Mouse (Mus musculus): Measurements from ENCODE around the gene Vps50. TPM values are rescaled to one million over a fixed set of nuclear protein-coding genes. Genes with fewer than 3 reads are reported as not detected.
A peak's percentile ranks its signal among the peaks of the same experiment; 100 is the strongest.
"Not testable (repeated sequence)": the region's sequence is repeated elsewhere in the genome, so short reads cannot be mapped to it uniquely, and the experiment has no call there.

Gene Vps50
- polyA plus RNA-seq, 1 experiment, result 6.3 TPM

- H3ac ChIP-seq (ENCODE audit: control insufficient read depth, insufficient read length, low read depth), result no peak overlapping the region
- no peaks in the 10 kb centered on the region for H3K79me3 ChIP-seq (ENCODE audit: low read depth)
- TF ChIP-seq USF1 (IDR thresholded peaks at IDR 0.05; ENCODE audit: low read depth) (no peak), MYOD1 (IDR thresholded peaks at IDR 0.05; ENCODE audit: control insufficient read depth, insufficient read length, low read depth) (no peak), MAX (IDR thresholded peaks at IDR 0.05) (no peak), FOSL1 (IDR thresholded peaks at IDR 0.05; ENCODE audit: insufficient read depth, low read length, poor library complexity, severe bottlenecking) (no peak), CTCF (IDR thresholded peaks at IDR 0.05; ENCODE audit: control insufficient read depth, insufficient read depth, insufficient read length) (no peak), CEBPB (IDR thresholded peaks at IDR 0.05; ENCODE audit: low read depth) (no peak), MYOG (IDR thresholded peaks at IDR 0.05; ENCODE audit: control insufficient read depth, extremely low read depth, insufficient read length) (no peak)
- H3K27me3 ChIP-seq (ENCODE audit: control insufficient read depth, insufficient read depth, insufficient read length), result peaks cover 4% of the 10 kb centered on the region
- no peak overlapping the region for H3K4me3 ChIP-seq (ENCODE audit: insufficient read depth, poor library complexity, severe bottlenecking)
- no peaks in the 10 kb centered on the region for H3K79me2 ChIP-seq (ENCODE audit: control insufficient read depth, insufficient read depth)
- H3K36me3 ChIP-seq (ENCODE audit: control insufficient read depth, insufficient read depth), result no peaks in the 10 kb centered on the region
Observed at GRCm38 (mm10) chr6:3487355-3487754, 10.8 kb upstream of the Vps50 start.

- TF ChIP-seq CTCF (IDR thresholded peaks at IDR 0.05; ENCODE audit: control insufficient read depth, insufficient read depth, insufficient read length), result no peak
- no peak for TF ChIP-seq FOSL1 (IDR thresholded peaks at IDR 0.05; ENCODE audit: insufficient read depth, low read length, poor library complexity, severe bottlenecking)
- no peak for TF ChIP-seq CEBPB (IDR thresholded peaks at IDR 0.05; ENCODE audit: low read depth)
- TF ChIP-seq MYOD1 (IDR thresholded peaks at IDR 0.05; ENCODE audit: control insufficient read depth, insufficient read length, low read depth), result no peak
- TF ChIP-seq MAX (IDR thresholded peaks at IDR 0.05), result no peak
- no peak for TF ChIP-seq MYOG (IDR thresholded peaks at IDR 0.05; ENCODE audit: control insufficient read depth, extremely low read depth, insufficient read length)
- TF ChIP-seq USF1 (IDR thresholded peaks at IDR 0.05; ENCODE audit: low read depth), result no peak
- H3K79me3 ChIP-seq (ENCODE audit: low read depth), result peaks cover 10% of the 10 kb centered on the region
- H3K27me3 ChIP-seq (ENCODE audit: control insufficient read depth, insufficient read depth, insufficient read length), result no peaks in the 10 kb centered on the region
- no peak overlapping the region for H3K4me3 ChIP-seq (ENCODE audit: insufficient read depth, poor library complexity, severe bottlenecking)
- peaks cover 10% of the 10 kb centered on the region for H3K79me2 ChIP-seq (ENCODE audit: control insufficient read depth, insufficient read depth)
- no peak overlapping the region for H3ac ChIP-seq (ENCODE audit: control insufficient read depth, insufficient read length, low read depth)
- no peaks in the 10 kb centered on the region for H3K36me3 ChIP-seq (ENCODE audit: control insufficient read depth, insufficient read depth)
Observed at GRCm38 (mm10) chr6:3494285-3494684, 3.9 kb upstream of the Vps50 start.

- no peaks in the 10 kb centered on the region for H3K36me3 ChIP-seq (ENCODE audit: control insufficient read depth, insufficient read depth)
- H3K79me2 ChIP-seq (ENCODE audit: control insufficient read depth, insufficient read depth), result peaks cover 29% of the 10 kb centered on the region
- H3K79me3 ChIP-seq (ENCODE audit: low read depth), result peaks cover 28% of the 10 kb centered on the region
- no peaks in the 10 kb centered on the region for H3K27me3 ChIP-seq (ENCODE audit: control insufficient read depth, insufficient read depth, insufficient read length)
- H3K4me3 ChIP-seq (ENCODE audit: insufficient read depth, poor library complexity, severe bottlenecking), result no peak overlapping the region
- TF ChIP-seq USF1 (IDR thresholded peaks at IDR 0.05; ENCODE audit: low read depth), result no peak
- TF ChIP-seq CEBPB (IDR thresholded peaks at IDR 0.05; ENCODE audit: low read depth), result no peak
- no peak for TF ChIP-seq MYOD1 (IDR thresholded peaks at IDR 0.05; ENCODE audit: control insufficient read depth, insufficient read length, low read depth)
- TF ChIP-seq MYOG (IDR thresholded peaks at IDR 0.05; ENCODE audit: control insufficient read depth, extremely low read depth, insufficient read length), result no peak
- TF ChIP-seq MAX (IDR thresholded peaks at IDR 0.05), result no peak
- TF ChIP-seq CTCF (IDR thresholded peaks at IDR 0.05; ENCODE audit: control insufficient read depth, insufficient read depth, insufficient read length), result no peak
- no peak for TF ChIP-seq FOSL1 (IDR thresholded peaks at IDR 0.05; ENCODE audit: insufficient read depth, low read length, poor library complexity, severe bottlenecking)
- no peak overlapping the region for H3ac ChIP-seq (ENCODE audit: control insufficient read depth, insufficient read length, low read depth)
Observed at GRCm38 (mm10) chr6:3496210-3496609, 2.0 kb upstream of the Vps50 start.

- Histone ChIP-seq H3K27me3 (ENCODE audit: control insufficient read depth, insufficient read depth, insufficient read length) (no peaks in the 10 kb centered on the region), H3ac (ENCODE audit: control insufficient read depth, insufficient read length, low read depth) (no peak overlapping the region), H3K79me2 (ENCODE audit: control insufficient read depth, insufficient read depth) (peaks cover 60% of the 10 kb centered on the region), H3K4me3 (ENCODE audit: insufficient read depth, poor library complexity, severe bottlenecking) (no peak overlapping the region), H3K36me3 (ENCODE audit: control insufficient read depth, insufficient read depth) (no peaks in the 10 kb centered on the region), H3K79me3 (ENCODE audit: low read depth) (peaks cover 54% of the 10 kb centered on the region)
- TF ChIP-seq CEBPB (IDR thresholded peaks at IDR 0.05; ENCODE audit: low read depth), result no peak
- TF ChIP-seq MYOG (IDR thresholded peaks at IDR 0.05; ENCODE audit: control insufficient read depth, extremely low read depth, insufficient read length), result no peak
- no peak for TF ChIP-seq MAX (IDR thresholded peaks at IDR 0.05)
- no peak for TF ChIP-seq FOSL1 (IDR thresholded peaks at IDR 0.05; ENCODE audit: insufficient read depth, low read length, poor library complexity, severe bottlenecking)
- no peak for TF ChIP-seq MYOD1 (IDR thresholded peaks at IDR 0.05; ENCODE audit: control insufficient read depth, insufficient read length, low read depth)
- no peak for TF ChIP-seq CTCF (IDR thresholded peaks at IDR 0.05; ENCODE audit: control insufficient read depth, insufficient read depth, insufficient read length)
- no peak for TF ChIP-seq USF1 (IDR thresholded peaks at IDR 0.05; ENCODE audit: low read depth)
Observed at GRCm38 (mm10) chr6:3500286-3500685, 2.1 kb downstream of the Vps50 start.

GRCm38 (mm10) chr6:3505289-3505688 lies 7.1 kb downstream of the Vps50 start:
- Histone ChIP-seq H3ac (ENCODE audit: control insufficient read depth, insufficient read length, low read depth) (no peak overlapping the region), H3K36me3 (ENCODE audit: control insufficient read depth, insufficient read depth) (no peaks in the 10 kb centered on the region), H3K79me3 (ENCODE audit: low read depth) (peaks cover 41% of the 10 kb centered on the region), H3K27me3 (ENCODE audit: control insufficient read depth, insufficient read depth, insufficient read length) (no peaks in the 10 kb centered on the region), H3K4me3 (ENCODE audit: insufficient read depth, poor library complexity, severe bottlenecking) (no peak overlapping the region), H3K79me2 (ENCODE audit: control insufficient read depth, insufficient read depth) (peaks cover 73% of the 10 kb centered on the region)
- TF ChIP-seq MYOG (IDR thresholded peaks at IDR 0.05; ENCODE audit: control insufficient read depth, extremely low read depth, insufficient read length), result no peak
- peak; percentile 47 for TF ChIP-seq MYOD1 (IDR thresholded peaks at IDR 0.05; ENCODE audit: control insufficient read depth, insufficient read length, low read depth)
- no peak for TF ChIP-seq CEBPB (IDR thresholded peaks at IDR 0.05; ENCODE audit: low read depth)

GRCm38 (mm10) chr6:3507078-3507477 lies 8.9 kb downstream of the Vps50 start:
- Histone ChIP-seq H3K4me3 (ENCODE audit: insufficient read depth, poor library complexity, severe bottlenecking) (no peak overlapping the region), H3K79me3 (ENCODE audit: low read depth) (peaks cover 32% of the 10 kb centered on the region), H3K79me2 (ENCODE audit: control insufficient read depth, insufficient read depth) (peaks cover 72% of the 10 kb centered on the region), H3K36me3 (ENCODE audit: control insufficient read depth, insufficient read depth) (no peaks in the 10 kb centered on the region), H3K27me3 (ENCODE audit: control insufficient read depth, insufficient read depth, insufficient read length) (no peaks in the 10 kb centered on the region), H3ac (ENCODE audit: control insufficient read depth, insufficient read length, low read depth) (no peak overlapping the region)
- TF ChIP-seq CEBPB (IDR thresholded peaks at IDR 0.05; ENCODE audit: low read depth) (no peak), MYOD1 (IDR thresholded peaks at IDR 0.05; ENCODE audit: control insufficient read depth, insufficient read length, low read depth) (no peak), FOSL1 (IDR thresholded peaks at IDR 0.05; ENCODE audit: insufficient read depth, low read length, poor library complexity, severe bottlenecking) (no peak), USF1 (IDR thresholded peaks at IDR 0.05; ENCODE audit: low read depth) (no peak), CTCF (IDR thresholded peaks at IDR 0.05; ENCODE audit: control insufficient read depth, insufficient read depth, insufficient read length) (no peak), MYOG (IDR thresholded peaks at IDR 0.05; ENCODE audit: control insufficient read depth, extremely low read depth, insufficient read length) (no peak)

GRCm38 (mm10) chr6:3508151-3508550 lies 10.0 kb downstream of the Vps50 start:
- H3K79me3 ChIP-seq (ENCODE audit: low read depth), result peaks cover 31% of the 10 kb centered on the region
- not testable (repeated sequence) for H3ac ChIP-seq (ENCODE audit: control insufficient read depth, insufficient read length, low read depth); H3K36me3 ChIP-seq (ENCODE audit: control insufficient read depth, insufficient read depth); H3K27me3 ChIP-seq (ENCODE audit: control insufficient read depth, insufficient read depth, insufficient read length); H3K4me3 ChIP-seq (ENCODE audit: insufficient read depth, poor library complexity, severe bottlenecking)
- H3K79me2 ChIP-seq (ENCODE audit: control insufficient read depth, insufficient read depth), result peaks cover 70% of the 10 kb centered on the region

All from C2C12 (cell line).